Mouse (Mus musculus): ENCODE data around the gene Gm21996. TPM values are rescaled to one million over a fixed set of nuclear protein-coding genes. Genes with fewer than 3 reads are reported as not detected.
"Not testable (repeated sequence)": the region's sequence is repeated elsewhere in the genome, so short reads cannot be mapped to it uniquely, and the experiment has no call there.

The Gm21996 gene
- total RNA-seq (2021), result not detected

- intact Hi-C loops (cut with DNase I); DNase-seq: not testable (repeated sequence)
Observed at GRCm38 (mm10) chrY:89745432-89745831, at the start of gene Gm21996. Gene Gm21996 (minus strand): TSS chrY:89745532.

Measured in heart, postnatal 10 days (tissue).